Mouse (Mus musculus): ENCODE measurements around the gene Creb3l4.
A peak's percentile ranks its signal among the peaks of the same experiment; 100 is the strongest.

The Creb3l4 gene

GRCm38 (mm10) chr3:90224331-90224730 lies 19.0 kb downstream of the Creb3l4 start:
- DNase-seq, result no peak

- DNase-seq, result no peak
Measured at GRCm38 (mm10) chr3:90222941-90223340, 20.4 kb downstream of the Creb3l4 start.

GRCm38 (mm10) chr3:90222455-90222854 lies 20.9 kb downstream of the Creb3l4 start:
- no peak for DNase-seq

GRCm38 (mm10) chr3:90221123-90221522 lies 22.2 kb downstream of the Creb3l4 start:
- no peak for DNase-seq

- peak; percentile 79 for DNase-seq
Measured at GRCm38 (mm10) chr3:90220531-90220951, 22.8 kb downstream of the Creb3l4 start.

GRCm38 (mm10) chr3:90220088-90220487 lies 23.2 kb downstream of the Creb3l4 start:
- no peak for DNase-seq

GRCm38 (mm10) chr3:90215825-90216380 lies 27.4 kb downstream of the Creb3l4 start:
- no peak for DNase-seq

- DNase-seq, result peak; percentile 39
Measured at GRCm38 (mm10) chr3:90213956-90214684, 29.2 kb downstream of the Creb3l4 start.

GRCm38 (mm10) chr3:90213377-90213866 lies 29.9 kb downstream of the Creb3l4 start, which contains the start of the genes Rps27 and Rab13:
Gene Rps27, minus strand, starts transcription at chr3:90213651.
Gene Rab13, plus strand, starts transcription at chr3:90213695.
- peak; percentile 93 for DNase-seq

GRCm38 (mm10) chr3:90212723-90213122 lies 30.6 kb downstream of the Creb3l4 start:
- no peak for DNase-seq

GRCm38 (mm10) chr3:90211475-90212398 lies 31.6 kb downstream of the Creb3l4 start:
- no peak for DNase-seq

GRCm38 (mm10) chr3:90209908-90210566 lies 33.3 kb downstream of the Creb3l4 start:
- no peak for DNase-seq

GRCm38 (mm10) chr3:90208662-90209061 lies 34.6 kb downstream of the Creb3l4 start:
- no peak for DNase-seq

- DNase-seq, result no peak
Measured at GRCm38 (mm10) chr3:90204582-90204981, 38.7 kb downstream of the Creb3l4 start.

GRCm38 (mm10) chr3:90203619-90204018 lies 39.7 kb downstream of the Creb3l4 start:
- DNase-seq, result no peak

- no peak for DNase-seq
Measured at GRCm38 (mm10) chr3:90202884-90203283, 40.4 kb downstream of the Creb3l4 start.

GRCm38 (mm10) chr3:90197548-90197947 lies 45.8 kb downstream of the Creb3l4 start:
- DNase-seq, result no peak

GRCm38 (mm10) chr3:90195644-90196043 lies 47.7 kb downstream of the Creb3l4 start:
- no peak for DNase-seq

- no peak for DNase-seq
Measured at GRCm38 (mm10) chr3:90194759-90195158, 48.6 kb downstream of the Creb3l4 start.

GRCm38 (mm10) chr3:90190859-90191510 lies 52.3 kb downstream of the Creb3l4 start:
- DNase-seq, result no peak

All from kidney, adult 11 months (tissue).